Mouse (Mus musculus): ENCODE measurements around the gene Hist1h2bn. TPM values are rescaled to one million over a fixed set of nuclear protein-coding genes. Genes with fewer than 3 reads are reported as not detected.
"Not testable (repeated sequence)": the region's sequence is repeated elsewhere in the genome, so short reads cannot be mapped to it uniquely, and the experiment has no call there.

Gene Hist1h2bn
- polyA plus RNA-seq, 1 experiment: 213 TPM

DNA sequence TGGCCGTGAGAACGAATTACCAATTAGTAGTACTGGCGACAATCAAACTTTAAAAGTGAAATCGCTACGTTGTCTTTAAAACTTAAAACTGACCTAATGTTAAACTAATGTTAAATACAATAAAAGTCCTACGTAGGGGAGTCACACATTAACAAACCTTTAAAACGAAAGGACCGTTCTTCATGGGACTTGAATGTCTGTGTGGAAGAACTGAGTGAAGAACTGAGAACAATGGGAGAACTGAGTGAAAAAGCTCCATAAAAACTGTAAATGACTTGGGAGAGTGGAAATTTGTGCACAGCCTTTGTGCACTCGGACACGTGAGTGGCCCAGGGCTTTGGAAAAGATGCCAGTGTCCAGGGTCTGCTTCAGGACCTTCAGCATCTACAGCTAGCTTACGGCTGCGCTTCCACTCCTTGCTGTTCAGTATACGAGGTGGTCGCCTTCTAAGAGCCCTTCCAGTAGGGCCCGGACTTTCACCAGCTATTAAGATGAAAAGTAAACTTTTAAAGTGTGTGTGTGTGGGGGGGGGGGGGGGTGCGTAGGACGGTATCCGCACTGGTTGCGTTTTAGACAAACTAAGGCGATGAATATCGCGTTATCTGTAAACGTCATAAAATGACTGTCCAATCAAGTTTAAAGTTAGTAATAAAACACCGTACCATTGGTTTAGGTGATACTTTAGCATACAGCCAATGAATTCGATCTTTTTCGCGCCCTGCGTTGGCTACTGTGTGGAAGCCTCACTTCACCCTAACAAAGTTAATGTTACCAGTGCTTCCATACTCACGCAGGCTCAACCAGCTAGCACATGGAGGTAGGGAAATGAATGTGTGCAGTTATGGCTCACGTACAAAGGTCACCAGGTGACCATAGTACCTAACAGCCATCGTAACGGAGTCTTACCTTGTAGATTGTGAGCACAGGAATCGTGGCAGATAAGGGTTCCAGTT is 25.2 kb downstream of the Hist1h2bn start:
- H3K4me3 ChIP-seq (ENCODE audit: control insufficient read depth, insufficient read depth, low read length): peak overlapping the region; percentile 77
- WGBS: 2% methylated on average over 33 of the region's 33 CpGs
- no peak for TF ChIP-seq CTCF (IDR thresholded peaks at IDR 0.05; ENCODE audit: borderline replicate concordance, control insufficient read depth, extremely low read depth, insufficient read depth, low read length, poor library complexity)
- no peak for TF ChIP-seq POLR2A (IDR thresholded peaks at IDR 0.05; ENCODE audit: control insufficient read depth, extremely low read depth, insufficient read depth, low read length, poor library complexity)
- H3K36me3 ChIP-seq (ENCODE audit: control insufficient read depth, insufficient read depth, low read length): no peaks in the 10 kb centered on the region
- no peaks in the 10 kb centered on the region for H3K27me3 ChIP-seq (ENCODE audit: control insufficient read depth, insufficient read depth, low read length)
- DNase-seq: peak; percentile 73
- H3K27ac ChIP-seq (ENCODE audit: control insufficient read depth, insufficient read depth, low read length): peak overlapping the region; percentile 93
- H3K4me1 ChIP-seq (replicated peaks; ENCODE audit: control insufficient read depth, insufficient read depth, low read length): peaks cover 12% of the 10 kb centered on the region

DNA sequence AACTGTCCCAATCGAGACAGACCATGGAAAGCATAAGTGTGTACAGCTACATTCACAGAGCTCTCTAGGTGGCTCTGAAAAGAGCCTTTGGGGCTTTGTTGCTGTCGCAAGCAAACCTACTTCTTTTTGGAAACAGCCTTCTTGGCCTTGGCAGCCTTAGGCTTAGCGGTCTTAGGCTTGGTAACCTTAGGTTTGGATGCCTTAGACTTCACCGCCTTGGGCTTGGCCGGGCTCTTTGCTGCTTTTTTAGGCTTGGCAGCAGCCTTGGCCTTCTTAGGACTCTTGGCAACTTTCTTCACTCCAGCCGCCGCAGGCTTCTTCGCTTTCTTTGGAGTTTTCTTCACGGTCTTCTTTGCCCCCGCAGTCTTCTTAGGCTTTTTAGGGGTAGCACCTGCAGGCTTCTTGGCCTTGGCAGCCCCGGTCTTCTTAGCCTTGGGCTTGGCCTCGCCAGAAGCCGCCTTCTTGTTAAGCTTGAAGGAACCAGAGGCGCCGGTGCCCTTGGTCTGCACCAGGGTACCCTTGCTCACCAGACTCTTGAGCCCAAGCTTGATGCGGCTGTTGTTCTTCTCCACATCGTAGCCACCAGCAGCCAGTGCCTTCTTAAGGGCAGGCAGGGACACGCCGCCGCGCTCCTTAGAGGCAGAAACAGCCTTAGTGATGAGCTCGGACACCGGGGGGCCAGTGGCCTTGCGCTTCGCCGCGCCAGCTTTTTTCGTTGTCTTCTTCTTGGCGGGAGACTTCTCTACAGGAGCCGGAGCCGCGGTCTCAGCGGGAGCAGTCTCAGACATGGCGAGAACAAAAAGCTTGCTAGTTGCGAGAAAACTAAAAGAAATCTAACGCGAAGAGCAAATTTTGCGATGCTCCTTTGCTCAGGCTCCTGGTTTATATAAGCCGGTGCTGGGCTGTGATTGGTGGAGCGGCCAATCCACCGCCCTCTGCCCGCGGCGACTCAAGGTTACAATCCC is 26.1 kb downstream of the Hist1h2bn start, which contains the start of gene Hist1h1b:
TSS of gene Hist1h1b (minus strand) at position 859 of the 965 bp plus-strand sequence.
- peak within 1 kb of the TSS; percentile 93 for H3K27ac ChIP-seq (ENCODE audit: control insufficient read depth, insufficient read depth, low read length)
- TF ChIP-seq CTCF (IDR thresholded peaks at IDR 0.05; ENCODE audit: borderline replicate concordance, control insufficient read depth, extremely low read depth, insufficient read depth, low read length, poor library complexity) (no peak), POLR2A (IDR thresholded peaks at IDR 0.05; ENCODE audit: control insufficient read depth, extremely low read depth, insufficient read depth, low read length, poor library complexity) (peak; percentile 77)
- H3K27me3 ChIP-seq (ENCODE audit: control insufficient read depth, insufficient read depth, low read length): no peaks in the 10 kb centered on the region
- under 1% methylated on average over 44 of the region's 44 CpGs for WGBS
- H3K36me3 ChIP-seq (ENCODE audit: control insufficient read depth, insufficient read depth, low read length): no peaks in the 10 kb centered on the region
- H3K4me3 ChIP-seq (ENCODE audit: control insufficient read depth, insufficient read depth, low read length): peak within 1 kb of the TSS; percentile 71
- H3K4me1 ChIP-seq (replicated peaks; ENCODE audit: control insufficient read depth, insufficient read depth, low read length): peaks cover 14% of the 10 kb centered on the region
- peak; percentile 77 for DNase-seq

DNA sequence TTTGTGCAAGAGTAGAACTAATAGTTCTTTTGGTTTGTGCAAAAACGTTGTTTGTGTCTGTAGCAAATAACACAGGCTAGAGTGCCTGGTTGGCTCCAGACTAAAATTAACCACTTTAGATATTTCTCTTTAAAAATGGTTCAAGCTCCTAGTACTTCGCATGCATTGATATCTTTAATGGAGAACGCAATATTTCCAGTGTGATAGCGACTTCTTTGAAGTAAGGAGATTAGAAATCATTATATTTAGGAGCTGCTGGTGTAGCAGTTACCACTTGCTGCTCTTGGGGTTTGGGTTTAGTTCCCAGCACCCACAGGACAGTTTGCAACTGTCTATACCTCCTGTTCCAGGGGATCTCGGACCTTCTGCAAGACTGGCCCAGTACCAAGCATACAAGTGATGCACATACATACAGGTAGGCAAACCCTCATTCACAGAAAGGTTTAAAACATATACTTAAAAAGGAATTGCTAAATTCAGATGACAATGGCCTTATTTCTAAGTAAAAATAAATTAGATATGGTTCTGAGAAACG is 27.2 kb downstream of the Hist1h2bn start:
- TF ChIP-seq POLR2A (IDR thresholded peaks at IDR 0.05; ENCODE audit: control insufficient read depth, extremely low read depth, insufficient read depth, low read length, poor library complexity) (no peak), CTCF (IDR thresholded peaks at IDR 0.05; ENCODE audit: borderline replicate concordance, control insufficient read depth, extremely low read depth, insufficient read depth, low read length, poor library complexity) (no peak)
- Histone ChIP-seq H3K27ac (ENCODE audit: control insufficient read depth, insufficient read depth, low read length) (peak overlapping the region; percentile 58; the same call in 1 of the 2 replicates), H3K27me3 (ENCODE audit: control insufficient read depth, insufficient read depth, low read length) (no peaks in the 10 kb centered on the region), H3K36me3 (ENCODE audit: control insufficient read depth, insufficient read depth, low read length) (no peaks in the 10 kb centered on the region), H3K4me1 (replicated peaks; ENCODE audit: control insufficient read depth, insufficient read depth, low read length) (peaks cover 14% of the 10 kb centered on the region), H3K4me3 (ENCODE audit: control insufficient read depth, insufficient read depth, low read length) (no peak overlapping the region)
- WGBS: 65% methylated on average over 6 of the region's 6 CpGs
- no peak for DNase-seq

GRCm38 (mm10) chr13:21781639-21782038 is 27.7 kb downstream of the Hist1h2bn start:
- no peak for DNase-seq
- Histone ChIP-seq H3K36me3 (ENCODE audit: control insufficient read depth, insufficient read depth, low read length) (no peaks in the 10 kb centered on the region), H3K4me3 (ENCODE audit: control insufficient read depth, insufficient read depth, low read length) (no peak overlapping the region), H3K4me1 (replicated peaks; ENCODE audit: control insufficient read depth, insufficient read depth, low read length) (peaks cover 14% of the 10 kb centered on the region), H3K27ac (ENCODE audit: control insufficient read depth, insufficient read depth, low read length) (no peak overlapping the region), H3K27me3 (ENCODE audit: control insufficient read depth, insufficient read depth, low read length) (no peaks in the 10 kb centered on the region)
- 98% methylated on average over 1 of the region's 1 CpGs for WGBS
- no peak for TF ChIP-seq CTCF (IDR thresholded peaks at IDR 0.05; ENCODE audit: borderline replicate concordance, control insufficient read depth, extremely low read depth, insufficient read depth, low read length, poor library complexity)
- TF ChIP-seq POLR2A (IDR thresholded peaks at IDR 0.05; ENCODE audit: control insufficient read depth, extremely low read depth, insufficient read depth, low read length, poor library complexity): no peak

DNA sequence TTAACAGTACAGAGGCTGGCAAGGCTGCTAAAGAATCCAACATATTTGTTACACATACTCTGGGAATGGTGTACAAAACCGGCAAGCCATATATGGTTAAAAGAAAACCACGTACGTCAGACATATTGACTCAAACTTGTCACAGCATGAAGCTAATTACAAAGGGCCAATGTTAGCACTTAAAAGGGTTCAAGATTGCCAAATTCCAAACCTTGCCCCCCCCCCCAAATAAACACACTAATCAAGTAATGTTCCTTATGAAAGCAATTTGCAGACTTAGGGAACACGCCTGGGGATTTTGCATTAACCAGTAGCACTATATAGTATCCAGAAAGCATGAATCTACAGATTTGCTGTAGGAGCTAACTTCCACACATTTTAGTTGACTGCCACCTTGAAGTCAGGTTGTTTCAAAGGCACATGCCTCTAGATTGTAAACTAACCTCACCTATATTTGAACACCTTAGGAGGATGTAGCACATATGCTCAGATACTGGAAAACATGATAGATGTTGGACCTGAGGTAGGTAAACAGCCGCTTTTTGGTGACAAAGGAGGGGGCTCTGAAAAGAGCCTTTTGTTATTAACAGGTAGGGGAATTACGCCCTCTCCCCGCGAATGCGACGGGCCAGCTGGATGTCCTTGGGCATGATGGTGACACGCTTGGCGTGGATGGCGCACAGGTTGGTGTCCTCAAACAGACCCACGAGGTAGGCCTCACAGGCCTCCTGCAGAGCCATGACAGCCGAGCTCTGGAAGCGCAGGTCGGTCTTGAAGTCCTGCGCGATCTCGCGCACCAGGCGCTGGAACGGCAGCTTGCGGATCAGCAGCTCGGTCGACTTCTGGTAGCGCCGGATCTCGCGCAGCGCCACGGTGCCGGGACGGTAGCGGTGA is 28.7 kb downstream of the Hist1h2bn start:
- 0 out of 2 replicates have a peak, but pooled peaks have one; percentile 37 for TF ChIP-seq POLR2A (IDR thresholded peaks at IDR 0.05; ENCODE audit: control insufficient read depth, extremely low read depth, insufficient read depth, low read length, poor library complexity)
- peaks cover 14% of the 10 kb centered on the region for H3K4me1 ChIP-seq (replicated peaks; ENCODE audit: control insufficient read depth, insufficient read depth, low read length)
- WGBS: 2% methylated on average over 23 of the region's 35 CpGs
- H3K36me3 ChIP-seq (ENCODE audit: control insufficient read depth, insufficient read depth, low read length); H3K27me3 ChIP-seq (ENCODE audit: control insufficient read depth, insufficient read depth, low read length): not testable (repeated sequence)
- H3K27ac ChIP-seq (ENCODE audit: control insufficient read depth, insufficient read depth, low read length): peak overlapping the region; percentile 96
- DNase-seq: peak; percentile 32
- peak overlapping the region; percentile 61 for H3K4me3 ChIP-seq (ENCODE audit: control insufficient read depth, insufficient read depth, low read length)

Data from thymus, adult 2 months (tissue).